8 mouse cellular contexts compared by ENCODE assay signal in the genomic region with DNA sequence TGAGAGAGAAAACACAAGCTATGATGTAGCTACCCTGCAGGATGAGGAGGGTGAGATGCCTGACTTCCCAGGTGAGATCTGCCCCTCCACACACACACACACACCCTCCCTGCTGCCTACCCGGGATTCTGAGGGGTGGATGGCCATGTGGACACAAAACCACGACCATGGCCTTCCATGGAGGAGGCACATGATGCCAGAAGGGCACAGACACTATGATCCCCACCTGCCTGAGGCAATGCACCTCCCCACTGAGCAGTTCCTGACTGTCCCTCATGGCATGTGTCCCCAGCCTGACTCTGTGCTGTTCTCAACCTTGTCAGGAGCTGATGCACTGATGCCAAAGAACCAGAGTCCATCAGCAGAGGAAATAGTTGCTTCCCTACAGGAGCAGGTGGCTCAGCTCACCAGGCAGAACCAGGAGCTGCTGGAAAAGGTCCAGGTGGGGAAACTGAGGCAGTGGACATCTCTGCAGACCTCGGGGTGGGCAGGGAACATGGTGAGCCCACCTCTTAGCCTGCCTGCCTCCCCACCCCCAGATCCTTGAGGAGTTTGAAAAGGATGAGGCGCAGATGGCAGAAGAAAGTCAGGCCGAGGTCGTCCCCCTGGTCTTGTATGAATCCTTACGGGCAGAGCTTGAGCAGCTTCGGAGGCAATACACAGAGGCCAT. TPM values are rescaled to one million over a fixed set of nuclear protein-coding genes. Genes with fewer than 3 reads are reported as not detected.
A peak's percentile ranks its signal among the peaks of the same experiment; 100 is the strongest.
DNase-seq lines count a peak whose midpoint lies in the region; ATAC-seq lines count a peak whose summit lies in the region.

No protein-coding gene starts in this region.

- no peaks in the 10 kb centered on the region for H3K27me3 ChIP-seq in lung, embryonic 16.5 days (ENCODE audit: control insufficient read depth, insufficient read depth, low read depth, low read length)
- no peaks in the 10 kb centered on the region for H3K27me3 ChIP-seq in hindbrain, embryonic 11.5 days (ENCODE audit: control insufficient read depth, insufficient read depth, low read length)
- H3K27me3 ChIP-seq in midbrain, embryonic 13.5 days, result 0 out of 2 replicates have a peak, but pooled peaks cover 3% of the 10 kb centered on the region

- peaks cover 12% of the 10 kb centered on the region for H3K4me1 ChIP-seq in lung, embryonic 16.5 days (replicated peaks; ENCODE audit: control insufficient read depth, insufficient read depth, low read length)
- peaks cover 8% of the 10 kb centered on the region for H3K4me1 ChIP-seq in hindbrain, embryonic 11.5 days (replicated peaks; ENCODE audit: control insufficient read depth, insufficient read depth, low read length)
- peaks cover 29% of the 10 kb centered on the region for H3K4me1 ChIP-seq in midbrain, embryonic 13.5 days (replicated peaks)

- WGBS in lung, embryonic 16.5 days, result 75% methylated on average over 8 of the region's 8 CpGs
- 81% methylated on average over 8 of the region's 8 CpGs for WGBS in hindbrain, embryonic 11.5 days
- 80% methylated on average over 8 of the region's 8 CpGs for WGBS in midbrain, embryonic 13.5 days

- H3K9me3 ChIP-seq in lung, embryonic 16.5 days (ENCODE audit: control insufficient read depth, low read length), result no peaks in the 10 kb centered on the region
- H3K9me3 ChIP-seq in hindbrain, embryonic 11.5 days (ENCODE audit: control insufficient read depth, low read length), result no peaks in the 10 kb centered on the region
- H3K9me3 ChIP-seq in midbrain, embryonic 13.5 days, result no peaks in the 10 kb centered on the region

- H3K27ac ChIP-seq in lung, embryonic 16.5 days (ENCODE audit: low read length), result no peak overlapping the region; the same call in 1 of the 2 replicates
- H3K27ac ChIP-seq in hindbrain, embryonic 11.5 days (ENCODE audit: low read depth, low read length), result no peak overlapping the region
- peak overlapping the region; percentile 96; the same call in 1 of the 2 replicates for H3K27ac ChIP-seq in midbrain, embryonic 13.5 days

- peak; percentile 48 to 55 for DNase-seq in adrenal gland, adult (ENCODE audit: inconsistent age in 2 of 2, low spot score in 1 of 2)
- DNase-seq in adrenal gland, adult 2 months, result no peak
- no peak for DNase-seq in lung, postnatal 36 days
- DNase-seq in hindbrain, embryonic 11.5 days (ENCODE audit: low spot score), result no peak
- DNase-seq in adrenal gland, adult 8-10 months, result no peak
- DNase-seq in right cerebral cortex, postnatal 36 days (ENCODE audit: low spot score in 2 of 2), result no peak

- peak overlapping the region; percentile 92 for H3K4me2 ChIP-seq in lung, embryonic 16.5 days (ENCODE audit: low read depth, low read length)
- H3K4me2 ChIP-seq in hindbrain, embryonic 11.5 days (replicated peaks; ENCODE audit: low read depth, low read length), result peak overlapping the region; percentile 69; the same call in 1 of the 2 replicates
- H3K4me2 ChIP-seq in midbrain, embryonic 13.5 days (replicated peaks), result peak overlapping the region; percentile 92

- no peaks in the 10 kb centered on the region for H3K36me3 ChIP-seq in lung, embryonic 16.5 days (ENCODE audit: control insufficient read depth, insufficient read depth, low read length)
- no peaks in the 10 kb centered on the region for H3K36me3 ChIP-seq in hindbrain, embryonic 11.5 days (ENCODE audit: control insufficient read depth, insufficient read depth, low read length)
- no peaks in the 10 kb centered on the region for H3K36me3 ChIP-seq in midbrain, embryonic 13.5 days

- no peak for ATAC-seq in lung, embryonic 16.5 days (ENCODE audit: low read depth)
- no peak for ATAC-seq in hindbrain, embryonic 11.5 days (ENCODE audit: low FRiP score)
- no peak for ATAC-seq in midbrain, embryonic 13.5 days

- peak overlapping the region; percentile 97 for H3K9ac ChIP-seq in lung, embryonic 16.5 days (ENCODE audit: low read length)
- peak overlapping the region; percentile 75; the same call in 1 of the 2 replicates for H3K9ac ChIP-seq in hindbrain, embryonic 11.5 days (ENCODE audit: low read depth, low read length)
- peak overlapping the region; percentile 95 for H3K9ac ChIP-seq in midbrain, embryonic 13.5 days (replicated peaks)

- H3K4me3 ChIP-seq in lung, embryonic 16.5 days (ENCODE audit: low read length), result peak overlapping the region; percentile 85
- no peak overlapping the region for H3K4me3 ChIP-seq in hindbrain, embryonic 11.5 days (ENCODE audit: low read depth, low read length)
- peak overlapping the region; percentile 71 for H3K4me3 ChIP-seq in midbrain, embryonic 13.5 days (replicated peaks)

RNA-seq across cellular contexts. Expression of a gene that starts 6.7 kb away (rescaled TPM):
- total RNA-seq in adrenal gland, adult 2 months (2021), result 1 to 10 TPM; 2.1 to 3.1 TPM
- 0.09 and 0.11 TPM in 2 replicates for polyA plus RNA-seq in adrenal gland, adult 2 months (2012; rRNA removed)
- polyA plus RNA-seq in lung, embryonic 16.5 days (2015; fragmentation: Nextera tagmentation; extraction: Ambion mirVana), result 4.8 and 5.0 TPM in 2 replicates
- polyA plus RNA-seq in hindbrain, embryonic 11.5 days (2014; fragmentation: Nextera tagmentation; extraction: Ambion mirVana), result 5.9 and 6.9 TPM in 2 replicates
- 6.7 and 6.9 TPM in 2 replicates for polyA plus RNA-seq in midbrain, embryonic 13.5 days (2015; fragmentation: Nextera tagmentation; extraction: Ambion mirVana)
- total RNA-seq in adrenal gland, adult 8-10 months (2022), result 1 to 10 TPM; 1.4 to 4.1 (median 3.7) TPM

RNA-seq across cellular contexts. Expression of a gene that starts 13.8 kb away (rescaled TPM):
- total RNA-seq in adrenal gland, adult 2 months (2021), result 10 to 100 TPM; 20.0 to 23.7 TPM
- 91.0 and 112 TPM in 2 replicates for polyA plus RNA-seq in adrenal gland, adult 2 months (2012; rRNA removed)
- polyA plus RNA-seq in lung, embryonic 16.5 days (2015; fragmentation: Nextera tagmentation; extraction: Ambion mirVana), result 8.5 and 9.2 TPM in 2 replicates
- 2.7 and 4.4 TPM in 2 replicates for polyA plus RNA-seq in hindbrain, embryonic 11.5 days (2014; fragmentation: Nextera tagmentation; extraction: Ambion mirVana)
- polyA plus RNA-seq in midbrain, embryonic 13.5 days (2015; fragmentation: Nextera tagmentation; extraction: Ambion mirVana), result 8.5 and 9.3 TPM in 2 replicates
- total RNA-seq in adrenal gland, adult 8-10 months (2022), result 10 to 100 TPM; 24.6 to 58.2 (median 46.7) TPM

RNA-seq across cellular contexts. Expression of a gene that starts 14.5 kb away (rescaled TPM):
- total RNA-seq in adrenal gland, adult 2 months (2021), result 10 to 100 TPM; 16.0 to 18.3 TPM
- 52.3 and 59.9 TPM in 2 replicates for polyA plus RNA-seq in adrenal gland, adult 2 months (2012; rRNA removed)
- 38.0 and 40.0 TPM in 2 replicates for polyA plus RNA-seq in lung, embryonic 16.5 days (2015; fragmentation: Nextera tagmentation; extraction: Ambion mirVana)
- polyA plus RNA-seq in hindbrain, embryonic 11.5 days (2014; fragmentation: Nextera tagmentation; extraction: Ambion mirVana), result 40.6 and 42.2 TPM in 2 replicates
- polyA plus RNA-seq in midbrain, embryonic 13.5 days (2015; fragmentation: Nextera tagmentation; extraction: Ambion mirVana), result 64.7 and 67.4 TPM in 2 replicates
- total RNA-seq in adrenal gland, adult 8-10 months (2022), result 10 to 100 TPM; 14.7 to 34.5 (median 26.5) TPM

RNA-seq across cellular contexts. Expression of a gene that starts 36.0 kb away (rescaled TPM):
- 1 to 10 TPM; 1.1 to 2.3 TPM for total RNA-seq in adrenal gland, adult 2 months (2021)
- polyA plus RNA-seq in adrenal gland, adult 2 months (2012; rRNA removed), result 0.26 and 0.59 TPM in 2 replicates
- polyA plus RNA-seq in lung, embryonic 16.5 days (2015; fragmentation: Nextera tagmentation; extraction: Ambion mirVana), result 0.24 and 0.98 TPM in 2 replicates
- 0.77 and 1.2 TPM in 2 replicates for polyA plus RNA-seq in hindbrain, embryonic 11.5 days (2014; fragmentation: Nextera tagmentation; extraction: Ambion mirVana)
- 2.9 and 3.0 TPM in 2 replicates for polyA plus RNA-seq in midbrain, embryonic 13.5 days (2015; fragmentation: Nextera tagmentation; extraction: Ambion mirVana)
- total RNA-seq in adrenal gland, adult 8-10 months (2022), result 1 to 10 TPM; 1.2 to 1.7 (median 1.3) TPM

RNA-seq across cellular contexts. Expression of a gene that starts 41.2 kb away (rescaled TPM):
- total RNA-seq in adrenal gland, adult 2 months (2021), result 10 to 100 TPM; 24.0 to 59.6 TPM
- polyA plus RNA-seq in adrenal gland, adult 2 months (2012; rRNA removed), result 49.5 and 90.8 TPM in 2 replicates
- 30.1 and 33.8 TPM in 2 replicates for polyA plus RNA-seq in lung, embryonic 16.5 days (2015; fragmentation: Nextera tagmentation; extraction: Ambion mirVana)
- 5.1 and 7.7 TPM in 2 replicates for polyA plus RNA-seq in hindbrain, embryonic 11.5 days (2014; fragmentation: Nextera tagmentation; extraction: Ambion mirVana)
- polyA plus RNA-seq in midbrain, embryonic 13.5 days (2015; fragmentation: Nextera tagmentation; extraction: Ambion mirVana), result 2.8 and 4.4 TPM in 2 replicates
- total RNA-seq in adrenal gland, adult 8-10 months (2022), result 100 to 1,000 TPM in 2 of 4 experiments, 10 to 100 TPM in 2; 32.2 to 138 (median 85.6) TPM

Comparison
In these comparisons a context has a peak if more than half of its experiments do, and no peak if none do; other contexts are left out.
1. DNase-seq: peak in adrenal gland, adult (2 of 2); none in adrenal gland, adult 2 months (single experiment), lung, postnatal 36 days (single experiment), hindbrain, embryonic 11.5 days (single experiment), adrenal gland, adult 8-10 months (single experiment) and right cerebral cortex, postnatal 36 days (0 of 2).
2. Peak in every context shown above with its lines, with median percentiles within 50 percentile points of each other: H3K4me2 ChIP-seq and H3K9ac ChIP-seq.